Mouse (Mus musculus) liver, embryonic 16.5 days (tissue): ENCODE measurements around the gene Pbxip1. TPM values are rescaled to one million over a fixed set of nuclear protein-coding genes. Genes with fewer than 3 reads are reported as not detected.

Source experiments
- ATAC-seq: fragments of 200-750 bp; cut with Nextera tagmentation; 2 replicates; pipeline ENCODE4 v1.8.0; 2017; ENCODE audit warnings: low read depth, mild to moderate bottlenecking, moderate number of reproducible peaks, moderate library complexity
- H3K27ac ChIP-seq: fragments of 300-500 bp; sonication (generic); 2 replicates; pipeline ENCODE4 v1.5.1; 2014; ENCODE audit warnings: mild to moderate bottlenecking, low read length
- H3K27me3 ChIP-seq: fragments of 300-500 bp; sonication (generic); 2 replicates; pipeline ENCODE4 v1.6.1; 2014; ENCODE audit warnings: low read depth, low read length, mixed read lengths; ENCODE audit not compliant: control insufficient read depth, insufficient read depth
- H3K36me3 ChIP-seq: fragments of 300-500 bp; sonication (generic); 2 replicates; pipeline ENCODE4 v1.6.1; 2014; ENCODE audit warnings: mild to moderate bottlenecking; ENCODE audit not compliant: control insufficient read depth, insufficient read depth
- H3K4me1 ChIP-seq: fragments of 300-500 bp; sonication (generic); 2 replicates; pipeline ENCODE4 v1.6.1; 2014; ENCODE audit warnings: low read depth, low read length, mixed read lengths; ENCODE audit not compliant: control insufficient read depth
- H3K4me2 ChIP-seq: fragments of 300-500 bp; sonication (generic); 2 replicates; pipeline ENCODE4 v1.6.1; 2014; ENCODE audit warnings: low read depth, low read length, mixed read lengths
- H3K4me3 ChIP-seq: fragments of 300-500 bp; sonication (generic); 2 replicates; pipeline ENCODE4 v1.5.1; 2014; ENCODE audit warnings: low read depth, mild to moderate bottlenecking, low read length
- H3K9ac ChIP-seq: fragments of 300-500 bp; sonication (generic); 2 replicates; pipeline ENCODE4 v1.6.1; 2014; ENCODE audit warnings: low read depth, low read length
- H3K9me3 ChIP-seq: fragments of 300-500 bp; sonication (generic); replicated peaks from 2 replicates; pipeline ENCODE4 v1.6.1; 2016; ENCODE audit warnings: low read length; ENCODE audit not compliant: control insufficient read depth
- WGBS: fragments of 180-500 bp; shearing (Covaris S2); extraction: QIAGEN DNeasy Blood & Tissue Kit; methylation state at CpG from one replicate; pipeline ENCODE4 v1.1.7; 2014; ENCODE audit not compliant: insufficient replicate concordance; 5-methylcytosine and 5-hydroxymethylcytosine counted together
- polyA plus RNA-seq: library from polyadenylated mRNA; unstranded; fragments of >200 nt; fragmentation: Nextera tagmentation; extraction: Ambion mirVana; gene quantifications from 2 replicates; pipeline ENCODE4 v1.2.1, GENCODE M21; 2015

Gene Pbxip1
- 7.2 and 8.6 TPM in 2 replicates for polyA plus RNA-seq

DNA sequence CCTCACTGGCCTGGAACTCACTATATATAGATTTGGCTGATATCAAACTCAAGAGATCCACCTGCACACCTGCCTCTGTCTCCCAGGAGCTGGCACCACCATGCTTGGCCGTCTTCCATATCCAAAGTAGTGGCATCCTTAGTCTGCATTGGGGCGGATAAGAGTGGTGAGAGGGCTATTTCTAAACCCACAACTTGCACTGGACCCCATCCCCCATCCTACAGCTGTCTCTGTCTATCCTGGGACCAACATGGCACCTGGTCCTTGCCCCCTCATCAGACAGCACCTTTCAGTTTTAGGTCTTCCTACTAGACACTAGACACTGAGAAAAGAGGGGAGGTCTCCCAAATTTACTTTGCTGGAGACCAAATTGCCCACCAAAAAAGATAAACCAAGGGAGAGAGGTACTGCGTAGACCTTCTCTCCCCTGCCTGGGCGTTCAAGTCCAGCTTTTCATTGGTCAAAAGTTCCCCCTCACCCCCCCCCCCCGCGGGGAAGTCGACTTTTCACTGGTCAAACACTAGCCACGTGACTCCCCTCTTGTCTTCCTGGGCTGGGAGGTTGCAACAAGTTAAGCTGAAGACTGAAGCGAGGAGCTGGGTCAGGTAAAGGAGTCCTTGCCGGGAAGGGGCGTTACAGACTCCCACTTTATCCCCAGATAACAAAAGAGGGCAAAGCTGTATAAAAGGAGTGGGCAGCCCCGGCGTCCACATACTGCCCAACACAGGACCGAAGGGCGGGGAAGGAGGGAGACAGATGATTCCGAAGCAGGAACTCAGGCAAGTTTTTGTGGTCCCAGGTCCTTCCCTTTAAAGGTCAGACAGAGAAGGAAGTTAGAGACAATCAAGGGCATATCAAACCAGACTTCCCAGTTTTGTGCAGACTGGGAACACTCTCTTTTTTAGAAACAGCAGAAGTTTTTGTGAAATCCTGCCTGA is at the start of gene Pbxip1:
Gene Pbxip1 (plus strand): TSS at position 531 of the 938 bp plus-strand sequence.
- ATAC-seq, result peak; percentile 81
- H3K9ac ChIP-seq, result peak within 1 kb of the TSS; percentile 69
- H3K9me3 ChIP-seq, result no peaks in the 10 kb centered on the region
- H3K36me3 ChIP-seq, result peaks cover 17% of the 10 kb centered on the region
- no peaks in the 10 kb centered on the region for H3K27me3 ChIP-seq
- peak within 1 kb of the TSS; percentile 61 for H3K4me3 ChIP-seq
- peak within 1 kb of the TSS; percentile 74 for H3K4me2 ChIP-seq
- H3K27ac ChIP-seq, result peak within 1 kb of the TSS; percentile 59
- WGBS, result 4% methylated on average over 16 of the region's 16 CpGs
- H3K4me1 ChIP-seq, result peaks cover 18% of the 10 kb centered on the region

DNA sequence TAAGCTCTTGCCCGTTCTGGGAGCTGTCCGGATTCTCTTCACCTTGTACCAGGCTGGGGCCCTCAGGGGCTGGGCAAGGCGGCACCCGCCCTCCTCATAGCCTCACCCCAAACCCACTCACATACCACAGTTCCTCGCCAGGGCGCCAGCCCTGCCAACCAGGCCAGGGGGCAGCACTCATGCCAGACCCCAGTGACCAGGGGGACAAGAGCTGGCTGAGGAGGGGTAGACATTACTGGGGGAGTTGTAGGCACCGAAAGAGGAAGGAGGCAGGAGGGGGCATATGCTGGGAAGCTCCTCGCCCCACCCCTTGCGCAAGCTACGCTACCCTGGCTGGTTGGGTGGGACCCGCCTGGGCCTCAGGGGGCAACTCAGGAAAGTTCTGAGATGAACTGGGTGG is 48.9 kb upstream of the Pbxip1 start:
- H3K4me2 ChIP-seq, result 0 out of 2 replicates have a peak overlapping the region, but pooled peaks have one; percentile 3
- H3K4me3 ChIP-seq, result peak overlapping the region; percentile 43
- H3K36me3 ChIP-seq, result no peaks in the 10 kb centered on the region
- peak overlapping the region; percentile 20; the same call in 1 of the 2 replicates for H3K9ac ChIP-seq
- H3K27ac ChIP-seq, result peak overlapping the region; percentile 56
- H3K9me3 ChIP-seq, result no peaks in the 10 kb centered on the region
- peaks cover 33% of the 10 kb centered on the region for H3K4me1 ChIP-seq
- ATAC-seq, result no peak
- peaks cover 18% of the 10 kb centered on the region for H3K27me3 ChIP-seq
- WGBS, result 53% methylated on average over 11 of the region's 11 CpGs

DNA sequence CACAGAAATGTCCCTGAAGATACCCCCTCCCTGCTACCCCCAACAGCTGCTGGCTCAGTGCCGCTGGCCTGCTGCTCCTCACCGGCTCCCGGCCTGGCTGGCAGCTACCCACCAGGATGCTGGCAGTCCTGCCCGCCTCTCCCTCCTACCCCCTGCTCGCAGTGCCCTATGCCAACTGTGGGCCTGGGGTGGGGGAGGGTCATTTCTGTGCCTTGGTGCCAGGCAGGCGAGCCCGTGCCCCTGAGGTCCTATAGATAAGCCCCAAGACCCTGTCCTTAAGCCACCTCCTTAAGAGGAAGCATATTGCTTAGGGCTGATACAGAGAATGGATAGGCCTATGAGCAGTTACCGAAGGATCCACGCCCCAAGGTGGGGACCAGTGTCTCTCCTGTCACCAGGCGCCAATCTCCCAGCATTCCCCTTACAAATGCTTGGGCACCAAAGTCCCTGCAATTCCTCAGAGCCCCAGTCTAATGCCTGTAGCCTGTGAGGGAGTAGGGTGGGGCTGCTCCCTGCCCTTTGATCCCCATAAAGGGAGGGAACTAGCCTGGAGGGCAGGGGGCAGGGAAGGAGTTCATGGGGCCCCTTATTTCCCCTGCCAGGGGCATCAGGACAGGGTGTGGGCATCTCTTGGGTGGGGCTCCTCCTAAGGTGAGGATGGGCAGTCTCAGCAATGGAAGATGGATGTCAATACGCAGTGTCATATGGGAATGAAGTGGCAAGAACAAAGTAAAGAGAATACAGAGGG is 48.2 kb upstream of the Pbxip1 start:
- ATAC-seq, result peak; percentile 3; the same call in 1 of the 2 replicates
- peak overlapping the region; percentile 43; the same call in 1 of the 2 replicates for H3K4me3 ChIP-seq

DNA sequence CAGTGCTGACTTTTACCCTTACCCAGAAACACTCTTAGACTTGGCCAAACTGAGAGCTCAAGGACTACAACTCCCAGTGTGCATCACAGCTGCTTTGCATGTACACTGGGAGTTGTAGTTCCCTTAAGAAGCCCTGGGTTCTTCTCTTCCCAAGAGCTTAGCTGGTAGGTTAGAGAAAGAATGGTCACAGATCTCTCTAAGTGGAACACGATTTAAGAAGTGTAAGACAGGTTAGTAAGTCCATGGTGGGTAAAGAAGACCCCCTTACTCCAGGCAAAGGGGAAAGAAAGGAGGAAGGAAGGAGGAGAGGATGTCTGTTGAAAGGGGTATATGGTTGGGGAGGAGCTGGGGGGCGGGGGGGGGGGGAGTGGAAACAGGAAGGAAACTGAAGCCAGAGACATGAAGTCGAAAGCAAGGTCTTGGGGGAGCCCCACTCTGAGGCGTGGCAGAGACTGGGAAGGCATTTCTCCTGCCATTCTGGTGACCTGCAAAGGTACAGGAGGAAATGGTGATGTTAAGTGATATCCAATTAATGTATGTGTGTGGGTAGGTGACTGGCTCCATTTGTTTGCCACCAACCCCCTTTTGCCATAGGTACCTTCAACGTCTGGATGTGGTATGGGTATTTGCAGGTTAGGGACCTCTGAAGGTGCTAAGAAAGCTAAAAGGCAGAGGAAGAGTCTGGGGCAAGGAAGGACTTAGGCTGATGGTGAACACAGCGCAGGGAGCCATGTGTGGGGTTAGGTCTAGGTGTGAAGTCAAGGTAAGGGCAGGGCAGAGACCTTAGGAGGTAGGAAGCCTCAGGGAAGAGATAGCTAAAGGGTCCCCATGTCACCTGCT is 47.4 kb upstream of the Pbxip1 start:
- no peak for ATAC-seq

More for the DNA sequence above, 48.2 kb upstream of the Pbxip1 start:
- peak overlapping the region; percentile 19 for H3K4me2 ChIP-seq
- H3K4me1 ChIP-seq, result peaks cover 33% of the 10 kb centered on the region
- H3K27me3 ChIP-seq, result peaks cover 22% of the 10 kb centered on the region
- 37% methylated on average over 11 of the region's 11 CpGs for WGBS
- H3K27ac ChIP-seq, result peak overlapping the region; percentile 56
- H3K9me3 ChIP-seq, result no peaks in the 10 kb centered on the region
- no peaks in the 10 kb centered on the region for H3K36me3 ChIP-seq
- no peak overlapping the region for H3K9ac ChIP-seq

DNA sequence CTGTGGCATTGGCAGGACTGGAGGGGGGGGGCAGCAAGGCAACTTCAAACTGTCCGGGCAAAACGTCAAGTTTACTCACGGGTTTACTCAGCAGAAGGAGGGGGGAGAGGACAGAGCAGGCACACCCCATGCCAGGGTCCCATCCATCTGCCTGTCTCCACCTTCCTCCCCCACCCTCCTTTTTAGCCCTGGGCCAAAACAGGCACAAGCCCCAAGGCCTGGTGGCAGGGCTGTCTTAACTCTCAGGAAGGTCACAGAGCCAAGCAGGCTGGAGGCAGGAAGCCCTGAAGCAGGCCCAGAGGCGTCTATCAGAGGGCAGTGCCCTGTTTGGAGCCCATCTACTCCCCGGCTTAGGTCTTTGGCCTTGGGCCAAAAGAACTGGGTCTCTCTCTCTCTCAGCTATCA is 46.4 kb upstream of the Pbxip1 start:
- 39% methylated on average over 5 of the region's 5 CpGs for WGBS
- H3K4me1 ChIP-seq, result peaks cover 48% of the 10 kb centered on the region

More for the DNA sequence above, 47.4 kb upstream of the Pbxip1 start:
- H3K4me1 ChIP-seq, result peaks cover 39% of the 10 kb centered on the region
- H3K4me2 ChIP-seq, result peak overlapping the region; percentile 99
- WGBS, result 31% methylated on average over 5 of the region's 6 CpGs
- peak overlapping the region; percentile 50 for H3K27ac ChIP-seq
- no peak overlapping the region for H3K4me3 ChIP-seq
- peaks cover 22% of the 10 kb centered on the region for H3K27me3 ChIP-seq
- H3K9me3 ChIP-seq, result no peaks in the 10 kb centered on the region
- H3K36me3 ChIP-seq, result no peaks in the 10 kb centered on the region
- H3K9ac ChIP-seq, result no peak overlapping the region

DNA sequence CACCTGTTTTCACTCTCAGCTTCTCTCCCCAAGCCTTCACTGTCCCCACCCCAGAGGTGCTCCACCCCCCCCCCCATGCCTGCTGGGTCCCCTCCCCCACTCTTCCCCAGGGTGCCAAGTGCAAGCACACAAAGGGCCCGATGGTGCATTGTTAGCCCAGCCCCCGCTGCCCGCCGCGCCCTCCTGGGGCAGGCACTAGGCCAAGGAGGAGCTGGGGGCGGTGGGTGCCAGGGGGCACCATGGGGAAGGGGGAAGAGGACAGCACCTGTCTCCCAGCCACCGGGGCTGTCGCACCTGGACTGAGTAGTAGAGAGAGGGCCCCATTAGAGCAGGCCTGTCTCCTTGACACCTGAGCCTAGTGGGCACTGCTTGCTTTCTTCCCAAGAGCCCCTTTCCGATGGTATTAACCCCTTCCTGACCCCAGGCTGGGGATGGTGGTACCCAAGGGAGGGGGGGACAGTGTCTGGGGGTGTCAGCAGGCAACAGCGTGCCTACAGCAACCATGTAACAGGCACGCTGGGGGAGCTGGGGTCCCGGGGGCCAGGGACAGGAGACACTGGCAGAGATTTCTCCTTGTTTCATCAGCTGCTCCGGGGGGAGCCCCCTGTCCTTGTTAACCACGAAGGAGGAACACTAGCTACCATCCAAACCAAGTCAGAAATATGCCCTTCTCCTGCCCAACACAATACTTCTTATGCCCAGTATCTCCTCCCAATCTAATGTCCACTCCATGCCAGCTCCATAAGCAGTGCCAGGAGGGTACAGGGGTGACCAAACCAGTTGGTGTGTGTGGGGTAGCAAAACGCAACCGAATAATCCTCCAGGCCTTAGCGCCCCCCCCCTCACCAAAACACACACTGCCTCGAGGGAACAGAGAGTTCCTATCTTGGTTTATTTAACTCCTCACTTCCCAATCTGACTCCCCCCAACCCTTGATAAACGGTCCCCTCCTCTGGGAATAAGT is 45.5 kb upstream of the Pbxip1 start:
- no peaks in the 10 kb centered on the region for H3K9me3 ChIP-seq
- peak overlapping the region; percentile 99 for H3K4me2 ChIP-seq
- ATAC-seq, result no peak
- H3K4me3 ChIP-seq, result peak overlapping the region; percentile 71
- peak overlapping the region; percentile 81 for H3K27ac ChIP-seq
- no peaks in the 10 kb centered on the region for H3K36me3 ChIP-seq
- H3K4me1 ChIP-seq, result peaks cover 57% of the 10 kb centered on the region
- H3K27me3 ChIP-seq, result peaks cover 31% of the 10 kb centered on the region
- WGBS, result 18% methylated on average over 19 of the region's 19 CpGs
- H3K9ac ChIP-seq, result peak overlapping the region; percentile 68

More for the DNA sequence above, 46.4 kb upstream of the Pbxip1 start:
- H3K4me2 ChIP-seq, result peak overlapping the region; percentile 99
- peaks cover 27% of the 10 kb centered on the region for H3K27me3 ChIP-seq
- ATAC-seq, result no peak
- H3K27ac ChIP-seq, result peak overlapping the region; percentile 81
- H3K9me3 ChIP-seq, result no peaks in the 10 kb centered on the region
- no peak overlapping the region for H3K9ac ChIP-seq
- H3K4me3 ChIP-seq, result no peak overlapping the region
- H3K36me3 ChIP-seq, result no peaks in the 10 kb centered on the region

DNA sequence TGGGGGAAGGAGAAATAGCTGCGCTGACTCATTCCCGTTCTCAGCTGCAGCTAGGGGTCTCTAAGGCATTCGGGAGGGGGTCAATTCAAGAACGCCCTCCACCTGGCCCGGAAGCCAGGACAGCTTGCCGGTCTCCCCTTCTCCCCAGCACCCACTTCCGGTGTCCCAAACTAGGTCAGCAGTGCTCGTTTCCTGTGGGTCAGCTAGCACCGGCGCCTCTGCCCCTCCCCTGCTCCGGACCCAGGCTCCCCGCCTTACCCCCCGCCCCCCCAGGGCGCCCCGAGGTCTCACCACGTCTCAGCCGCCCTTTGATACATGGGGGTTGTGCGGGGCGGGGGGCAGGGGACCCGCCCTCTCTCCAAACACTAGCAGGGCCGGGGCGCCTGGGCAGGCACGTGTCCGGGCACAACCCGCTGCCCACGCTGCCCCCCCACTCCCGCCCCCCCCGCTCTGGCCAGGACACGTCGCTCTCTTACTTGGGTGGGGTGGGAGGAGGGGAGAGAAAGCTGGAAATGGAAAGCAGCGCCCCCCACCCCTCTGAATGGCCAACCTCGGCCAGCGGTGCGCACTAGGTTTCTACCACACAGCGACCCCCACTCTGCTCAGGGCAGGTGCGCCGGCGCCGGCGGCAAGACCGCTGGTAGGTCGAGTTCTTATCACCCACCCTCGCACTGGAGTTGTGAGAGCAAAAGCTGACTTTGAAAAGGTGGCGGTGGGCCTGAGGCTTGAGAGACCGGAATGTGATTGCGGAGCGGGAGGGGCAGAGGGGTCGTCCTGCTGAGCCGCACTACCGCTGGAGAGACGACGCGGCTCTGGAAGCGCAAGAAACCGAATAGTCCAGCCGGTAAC is 44.6 kb upstream of the Pbxip1 start:
- H3K27me3 ChIP-seq, result peaks cover 31% of the 10 kb centered on the region
- peak overlapping the region; percentile 68 for H3K9ac ChIP-seq
- peaks cover 63% of the 10 kb centered on the region for H3K4me1 ChIP-seq
- H3K4me2 ChIP-seq, result peak overlapping the region; percentile 99
- H3K36me3 ChIP-seq, result no peaks in the 10 kb centered on the region
- peak overlapping the region; percentile 81 for H3K27ac ChIP-seq
- peak overlapping the region; percentile 71 for H3K4me3 ChIP-seq
- ATAC-seq, result peak; percentile 5
- 1% methylated on average over 55 of the region's 56 CpGs for WGBS
- no peaks in the 10 kb centered on the region for H3K9me3 ChIP-seq
